Mouse (Mus musculus) liver, embryonic 14.5 days (tissue): ENCODE measurements around the gene Clpb. TPM values are rescaled to one million over a fixed set of nuclear protein-coding genes. Genes with fewer than 3 reads are reported as not detected.
A peak's percentile ranks its signal among the peaks of the same experiment; 100 is the strongest.

Source experiments
- ATAC-seq: fragments of 200-750 bp; cut with Nextera tagmentation; 2 replicates; pipeline ENCODE4 v1.8.0; 2017; ENCODE audit warnings: moderate number of reproducible peaks, mild to moderate bottlenecking, moderate library complexity; ENCODE audit not compliant: insufficient read depth
- DNase-seq, 3 experiments: peaks; one replicate each; pipeline ENCODE4 v3.0.0-alpha.2; 2012 to 2013; ENCODE audit warnings: low read depth in 3 of 3, low spot score in 3 of 3
- H3K27ac ChIP-seq: fragments of 300-500 bp; sonication (generic); 2 replicates; pipeline ENCODE4 v1.5.1; 2014; ENCODE audit warnings: moderate library complexity, mild to moderate bottlenecking, control low read depth, inconsistent platforms
- H3K27me3 ChIP-seq: fragments of 300-500 bp; sonication (generic); 2 replicates; pipeline ENCODE4 v1.6.1; 2014; ENCODE audit warnings: mild to moderate bottlenecking, low read length, moderate library complexity; ENCODE audit not compliant: control insufficient read depth, insufficient read depth
- H3K36me3 ChIP-seq: fragments of 300-500 bp; sonication (generic); replicated peaks from 2 replicates; pipeline ENCODE4 v1.6.1; 2014; ENCODE audit warnings: low read depth; ENCODE audit not compliant: control insufficient read depth, insufficient read depth
- H3K4me1 ChIP-seq, 2 experiments: fragments of 200-500 bp in 1 of 2; fragments of 300-500 bp in 1 of 2; sonication (generic) in 1 of 2; replicated peaks; 2 replicates each; pipeline ENCODE4 v1.6.1; 2012 to 2014; ENCODE audit warnings: antibody characterized with exemption in 1 of 2, inconsistent platforms in 1 of 2, low read length in 1 of 2; ENCODE audit not compliant: control insufficient read depth in 2 of 2, insufficient read depth in 2 of 2
- H3K4me2 ChIP-seq: fragments of 300-500 bp; sonication (generic); 2 replicates; pipeline ENCODE4 v1.6.1; 2014; ENCODE audit warnings: low read depth, mild to moderate bottlenecking, control low read depth, moderate library complexity
- H3K4me3 ChIP-seq, 2 experiments: fragments of 200-500 bp in 1 of 2; fragments of 300-500 bp in 1 of 2; sonication (generic) in 1 of 2; 2 replicates each; pipeline ENCODE4 v1.5.1; 2012 to 2014; ENCODE audit warnings: low read depth in 2 of 2, low read length in 2 of 2, mild to moderate bottlenecking in 2 of 2, control low read depth in 1 of 2, inconsistent platforms in 1 of 2, moderate library complexity in 1 of 2; ENCODE audit not compliant: insufficient read depth in 1 of 2
- H3K9ac ChIP-seq: fragments of 300-500 bp; sonication (generic); replicated peaks from 2 replicates; pipeline ENCODE4 v1.6.1; 2014; ENCODE audit warnings: mild to moderate bottlenecking, control low read depth, moderate library complexity
- H3K9me3 ChIP-seq: fragments of 300-500 bp; sonication (generic); 2 replicates; pipeline ENCODE4 v1.6.1; 2016; ENCODE audit warnings: low read length, mixed read lengths; ENCODE audit not compliant: control insufficient read depth
- CTCF ChIP-seq: IDR thresholded peaks from 2 replicates; pipeline ENCODE4 v1.5.1; 2016; ENCODE audit warnings: antibody characterized with exemption, low read depth, control low read depth
- EP300 ChIP-seq: IDR thresholded peaks from 2 replicates; pipeline ENCODE4 v1.6.1; 2016; ENCODE audit warnings: antibody characterized with exemption, low read depth
- WGBS: fragments of 180-500 bp; shearing (Covaris S2); extraction: QIAGEN DNeasy Blood & Tissue Kit; methylation state at CpG from one replicate; pipeline ENCODE4 v1.1.7; 2014; ENCODE audit not compliant: insufficient replicate concordance; 5-methylcytosine and 5-hydroxymethylcytosine counted together
- polyA plus RNA-seq, 2 experiments: library from polyadenylated mRNA; depleted of rRNA in 1 of 2; stranded (reverse) in 1 of 2; unstranded in 1 of 2; fragments of >200 nt; fragmentation: Nextera tagmentation in 1 of 2; extraction: Ambion mirVana in 1 of 2; gene quantifications; 2 replicates each; pipeline versions ENCODE4 v1.2.1 to v1.2.3; 2012 to 2014

The Clpb gene
- polyA plus RNA-seq (2012; rRNA removed): 4.1 and 8.3 TPM in 2 replicates
- 18.7 and 20.6 TPM in 2 replicates for polyA plus RNA-seq (2014; fragmentation: Nextera tagmentation; extraction: Ambion mirVana)

- H3K27me3 ChIP-seq: no peaks in the 10 kb centered on the region
- under 1% methylated on average over 49 of the region's 49 CpGs for WGBS
- H3K4me3 ChIP-seq: peak within 1 kb of the TSS; percentile 70 to 81
- no peaks in the 10 kb centered on the region for H3K36me3 ChIP-seq
- peak; percentile 98 for ATAC-seq
- peak; percentile 84 to 87 (median 86) for DNase-seq
- no peak within 1 kb of the TSS for H3K27ac ChIP-seq
- TF ChIP-seq EP300 (no peak), CTCF (peak; percentile 95)
- H3K9ac ChIP-seq: peak within 1 kb of the TSS; percentile 54
- no peaks in the 10 kb centered on the region for H3K9me3 ChIP-seq
- peak within 1 kb of the TSS; percentile 71 for H3K4me2 ChIP-seq
- peaks cover 3 to 12% of the 10 kb centered on the region in 2 experiments; a peak in 3 of 4 replicates for H3K4me1 ChIP-seq
These were observed at the start of gene Clpb for GRCm38 (mm10) chr7:101663514-101664159. Gene Clpb, plus strand, starts transcription at chr7:101663633.

GRCm38 (mm10) chr7:101615406-101615805 lies 48.0 kb upstream of the Clpb start:
- H3K27ac ChIP-seq: no peak overlapping the region
- H3K36me3 ChIP-seq: no peaks in the 10 kb centered on the region
- no peak overlapping the region for H3K4me2 ChIP-seq
- H3K4me1 ChIP-seq: peaks cover 0 to 2% of the 10 kb centered on the region in 2 experiments; a peak in 1 of 4 replicates
- no peak overlapping the region for H3K9ac ChIP-seq
- ATAC-seq (no peak), DNase-seq (no peak)
- TF ChIP-seq EP300: no peak
- no peak for TF ChIP-seq CTCF
- 58% methylated on average over 7 of the region's 7 CpGs for WGBS
- no peaks in the 10 kb centered on the region for H3K27me3 ChIP-seq
- no peak overlapping the region for H3K4me3 ChIP-seq
- no peaks in the 10 kb centered on the region for H3K9me3 ChIP-seq

GRCm38 (mm10) chr7:101616136-101616835 lies 47.1 kb upstream of the Clpb start:
- H3K9ac ChIP-seq: no peak overlapping the region
- H3K4me3 ChIP-seq: no peak overlapping the region
- WGBS: 58% methylated on average over 6 of the region's 6 CpGs
- H3K27me3 ChIP-seq: no peaks in the 10 kb centered on the region
- ATAC-seq (no peak), DNase-seq (no peak)
- H3K27ac ChIP-seq: no peak overlapping the region
- no peaks in the 10 kb centered on the region for H3K9me3 ChIP-seq
- H3K4me1 ChIP-seq: peaks cover 0 to 2% of the 10 kb centered on the region in 2 experiments; a peak in 1 of 4 replicates
- no peak overlapping the region for H3K4me2 ChIP-seq
- TF ChIP-seq EP300 (no peak), CTCF (no peak)
- no peaks in the 10 kb centered on the region for H3K36me3 ChIP-seq

DNA sequence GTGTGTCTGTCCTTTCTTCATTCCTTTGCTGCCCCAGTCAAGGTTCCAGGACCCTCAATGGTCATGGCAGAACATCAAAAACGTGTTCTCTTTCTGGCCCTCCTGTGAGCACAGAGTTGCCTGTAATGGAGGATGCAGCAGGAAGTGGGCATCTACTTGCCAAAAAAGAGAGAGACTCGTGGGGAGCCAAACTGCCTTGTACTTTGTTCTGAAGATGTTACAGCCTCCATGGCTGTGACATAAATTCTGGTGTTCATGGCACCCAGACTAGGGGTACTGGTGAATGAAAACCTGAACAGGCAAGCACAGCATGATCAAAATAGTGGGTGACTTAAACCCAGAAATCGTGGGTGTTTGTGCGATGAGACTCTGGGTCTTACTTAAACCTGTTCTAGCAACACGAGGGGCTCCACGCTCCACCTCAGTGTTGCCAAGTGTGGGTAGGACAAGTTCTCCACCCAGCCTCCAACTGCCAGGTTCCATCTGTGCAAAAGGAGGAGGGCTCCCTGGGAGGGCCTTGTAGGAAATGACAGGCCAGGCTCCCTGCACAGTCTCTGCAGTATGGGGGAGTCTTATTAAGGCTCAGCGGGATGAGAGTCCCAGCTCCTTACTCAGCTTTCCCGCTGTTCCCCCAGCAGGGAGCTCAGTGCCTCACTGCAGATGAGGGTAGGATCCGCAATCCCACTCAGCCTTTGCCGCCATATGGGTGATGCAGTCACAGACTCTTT lies 45.8 kb upstream of the Clpb start:
- Histone ChIP-seq H3K4me2 (no peak overlapping the region), H3K9ac (no peak overlapping the region), H3K36me3 (no peaks in the 10 kb centered on the region), H3K4me3 (no peak overlapping the region), H3K9me3 (no peaks in the 10 kb centered on the region), H3K4me1 (peaks cover 0 to 2% of the 10 kb centered on the region in 2 experiments; a peak in 1 of 4 replicates), H3K27me3 (no peaks in the 10 kb centered on the region), H3K27ac (no peak overlapping the region)
- DNase-seq: no peak
- no peak for ATAC-seq
- WGBS: 59% methylated on average over 10 of the region's 10 CpGs
- no peak for TF ChIP-seq CTCF
- TF ChIP-seq EP300: no peak

GRCm38 (mm10) chr7:101618273-101618672 lies 45.2 kb upstream of the Clpb start:
- WGBS: 47% methylated on average over 7 of the region's 7 CpGs
- H3K9me3 ChIP-seq: no peaks in the 10 kb centered on the region
- H3K4me1 ChIP-seq: peaks cover 0 to 2% of the 10 kb centered on the region in 2 experiments; a peak in 1 of 4 replicates
- H3K36me3 ChIP-seq: no peaks in the 10 kb centered on the region
- no peak for ATAC-seq
- no peaks in the 10 kb centered on the region for H3K27me3 ChIP-seq
- no peak overlapping the region for H3K4me2 ChIP-seq
- H3K27ac ChIP-seq: no peak overlapping the region
- no peak for TF ChIP-seq CTCF
- no peak for TF ChIP-seq EP300
- no peak for DNase-seq
- no peak overlapping the region for H3K9ac ChIP-seq
- no peak overlapping the region for H3K4me3 ChIP-seq
